Mouse (Mus musculus) brown adipose tissue, adult 24 weeks (tissue): ENCODE data around the gene Arl15. TPM values are rescaled to one million over a fixed set of nuclear protein-coding genes. Genes with fewer than 3 reads are reported as not detected.

ENCODE experiments used
- H3K27ac ChIP-seq: fragments of 200-500 bp; replicated peaks from 2 replicates; pipeline ENCODE4 v1.5.1; 2012; ENCODE audit warnings: low read depth, mild to moderate bottlenecking, low read length
- H3K4me1 ChIP-seq: fragments of 200-500 bp; 2 replicates; pipeline ENCODE4 v1.6.1; 2012; ENCODE audit warnings: low read length, mixed read lengths; ENCODE audit not compliant: control insufficient read depth, insufficient read depth, insufficient read length
- H3K4me3 ChIP-seq: fragments of 200-500 bp; 2 replicates; pipeline ENCODE4 v1.5.1; 2012; ENCODE audit warnings: low read depth, mild to moderate bottlenecking, low read length, moderate library complexity; ENCODE audit not compliant: insufficient read depth
- polyA plus RNA-seq: library from polyadenylated mRNA; stranded (reverse); fragments of >200 nt; gene quantifications from 2 replicates; pipeline ENCODE4 v1.2.4, GENCODE M21; 2012; ENCODE audit not compliant: missing spikeins, insufficient read depth, insufficient read length

Arl15 gene
- polyA plus RNA-seq, 1 experiment = 9.0 TPM

GRCm38 (mm10) chr13:114095440-114095839 is 301.1 kb downstream of the Arl15 start:
- H3K4me3 ChIP-seq = no peak overlapping the region
- peak overlapping the region; percentile 21; the same call in 1 of the 2 replicates for H3K27ac ChIP-seq
- H3K4me1 ChIP-seq = peaks cover 9% of the 10 kb centered on the region

- H3K27ac ChIP-seq = peak overlapping the region; percentile 83
- peaks cover 9% of the 10 kb centered on the region for H3K4me1 ChIP-seq
- no peak overlapping the region for H3K4me3 ChIP-seq
These were observed 302.1 kb downstream of the Arl15 start for GRCm38 (mm10) chr13:114096386-114096785.

- Histone ChIP-seq H3K27ac (0 out of 2 replicates have a peak overlapping the region, but pooled peaks have one; percentile 24), H3K4me3 (no peak overlapping the region), H3K4me1 (peaks cover 7% of the 10 kb centered on the region)
These were observed 306.9 kb downstream of the Arl15 start for GRCm38 (mm10) chr13:114101155-114101554.

- H3K27ac ChIP-seq = no peak overlapping the region
- H3K4me3 ChIP-seq = no peak overlapping the region
- H3K4me1 ChIP-seq = peaks cover 2% of the 10 kb centered on the region; the same call in 1 of the 2 replicates
These were observed 311.8 kb downstream of the Arl15 start for GRCm38 (mm10) chr13:114106083-114106482.

GRCm38 (mm10) chr13:114107499-114107898 is 313.2 kb downstream of the Arl15 start:
- Histone ChIP-seq H3K4me3 (no peak overlapping the region), H3K27ac (no peak overlapping the region), H3K4me1 (0 out of 2 replicates have a peak, but pooled peaks cover 2% of the 10 kb centered on the region)

- H3K4me3 ChIP-seq = no peak overlapping the region
These were observed 315.1 kb downstream of the Arl15 start for GRCm38 (mm10) chr13:114109441-114109840.

GRCm38 (mm10) chr13:114109845-114110244 is 315.5 kb downstream of the Arl15 start:
- Histone ChIP-seq H3K4me3 (no peak overlapping the region), H3K27ac (no peak overlapping the region), H3K4me1 (no peaks in the 10 kb centered on the region; the same call in 1 of the 2 replicates)

More at GRCm38 (mm10) chr13:114109441-114109840, 315.1 kb downstream of the Arl15 start:
- Histone ChIP-seq H3K27ac (no peak overlapping the region), H3K4me1 (no peaks in the 10 kb centered on the region; the same call in 1 of the 2 replicates)

- H3K4me1 ChIP-seq = no peaks in the 10 kb centered on the region; the same call in 1 of the 2 replicates
- no peak overlapping the region for H3K4me3 ChIP-seq
- H3K27ac ChIP-seq = no peak overlapping the region
These were observed 319.2 kb downstream of the Arl15 start for GRCm38 (mm10) chr13:114113516-114113915.

- no peak overlapping the region for H3K4me3 ChIP-seq
- no peaks in the 10 kb centered on the region; the same call in 1 of the 2 replicates for H3K4me1 ChIP-seq
- H3K27ac ChIP-seq = no peak overlapping the region
These were observed 320.3 kb downstream of the Arl15 start for GRCm38 (mm10) chr13:114114586-114114985.

- no peak overlapping the region for H3K27ac ChIP-seq
- no peaks in the 10 kb centered on the region; the same call in 1 of the 2 replicates for H3K4me1 ChIP-seq
- no peak overlapping the region for H3K4me3 ChIP-seq
These were observed 320.8 kb downstream of the Arl15 start for GRCm38 (mm10) chr13:114115106-114115505.

- H3K4me3 ChIP-seq = no peak overlapping the region
- no peaks in the 10 kb centered on the region; the same call in 1 of the 2 replicates for H3K4me1 ChIP-seq
- no peak overlapping the region for H3K27ac ChIP-seq
These were observed 324.0 kb downstream of the Arl15 start for GRCm38 (mm10) chr13:114118104-114118830.

GRCm38 (mm10) chr13:114119816-114120215 is 325.5 kb downstream of the Arl15 start:
- no peak overlapping the region for H3K4me3 ChIP-seq
- no peaks in the 10 kb centered on the region; the same call in 1 of the 2 replicates for H3K4me1 ChIP-seq
- no peak overlapping the region for H3K27ac ChIP-seq

- H3K4me1 ChIP-seq = no peaks in the 10 kb centered on the region
- H3K4me3 ChIP-seq = no peak overlapping the region
- no peak overlapping the region for H3K27ac ChIP-seq
These were observed 327.3 kb downstream of the Arl15 start for GRCm38 (mm10) chr13:114121591-114121990.

- H3K27ac ChIP-seq = no peak overlapping the region
- H3K4me1 ChIP-seq = no peaks in the 10 kb centered on the region
- no peak overlapping the region for H3K4me3 ChIP-seq
These were observed 329.1 kb downstream of the Arl15 start for GRCm38 (mm10) chr13:114123391-114123790.

- Histone ChIP-seq H3K4me1 (no peaks in the 10 kb centered on the region), H3K4me3 (no peak overlapping the region), H3K27ac (no peak overlapping the region)
These were observed 330.1 kb downstream of the Arl15 start for GRCm38 (mm10) chr13:114124385-114124784.

- Histone ChIP-seq H3K27ac (no peak overlapping the region), H3K4me3 (no peak overlapping the region), H3K4me1 (no peaks in the 10 kb centered on the region)
These were observed 330.7 kb downstream of the Arl15 start for GRCm38 (mm10) chr13:114124991-114125390.
